In genomic region chr11:33554123-33554522, GRCm38 (mm10) we compare ENCODE assay signal across 10 mouse cellular contexts. TPM values are rescaled to one million over a fixed set of nuclear protein-coding genes. Genes with fewer than 3 reads are reported as not detected.
DNase-seq lines count a peak whose midpoint lies in the region; ATAC-seq and TF ChIP-seq lines count a peak whose summit lies in the region.
"Had no signal": no experiment of that assay in that cellular context is flagged by ENCODE, and none has a peak within 500 bp of the region (broad histone marks: within the 10 kb centered on the region; RNA-seq: fewer than 3 reads in every experiment).

No protein-coding gene starts in this region.

- TF ChIP-seq EP300 in liver, postnatal 0 days (IDR thresholded peaks at IDR 0.05; ENCODE audit: low read depth) = no peak

- H3K4me3 ChIP-seq in gastrocnemius, adult 2 months = no peak overlapping the region
- H3K4me3 ChIP-seq in liver, postnatal 0 days (ENCODE audit: low read depth, low read length) = no peak overlapping the region
- no peak overlapping the region for H3K4me3 ChIP-seq in liver, embryonic 11.5 days (ENCODE audit: low read depth, low read length)
- no peak overlapping the region for H3K4me3 ChIP-seq in limb, embryonic 10.5 days

- no peak for ATAC-seq in liver, postnatal 0 days
- ATAC-seq in liver, embryonic 11.5 days (replicated peaks; ENCODE audit: low FRiP score) = no peak

- no peaks in the 10 kb centered on the region for H3K9me3 ChIP-seq in liver, postnatal 0 days (ENCODE audit: low read length)
- no peaks in the 10 kb centered on the region for H3K9me3 ChIP-seq in liver, embryonic 11.5 days (ENCODE audit: control insufficient read depth, low read length)
- no peaks in the 10 kb centered on the region for H3K9me3 ChIP-seq in limb, embryonic 10.5 days (replicated peaks)

- peak; percentile 34; the same call in 1 of the 2 replicates for TF ChIP-seq CTCF in gastrocnemius, adult 2 months (IDR thresholded peaks at IDR 0.05)
- peak; percentile 58 for TF ChIP-seq CTCF in liver, postnatal 0 days (IDR thresholded peaks at IDR 0.05; ENCODE audit: low read depth)

- H3K27ac ChIP-seq in gastrocnemius, adult 2 months = no peak overlapping the region
- H3K27ac ChIP-seq in liver, postnatal 0 days (ENCODE audit: low read depth) = no peak overlapping the region
- H3K27ac ChIP-seq in liver, embryonic 11.5 days (ENCODE audit: low read depth, low read length) = no peak overlapping the region
- H3K27ac ChIP-seq in limb, embryonic 10.5 days = no peak overlapping the region

- no peaks in the 10 kb centered on the region for H3K27me3 ChIP-seq in liver, postnatal 0 days (ENCODE audit: insufficient read depth, low read length)
- no peaks in the 10 kb centered on the region for H3K27me3 ChIP-seq in liver, embryonic 11.5 days (replicated peaks; ENCODE audit: control insufficient read depth, insufficient read depth, low read length)
- H3K27me3 ChIP-seq in limb, embryonic 10.5 days (ENCODE audit: low read depth, poor library complexity, severe bottlenecking) = no peaks in the 10 kb centered on the region

- H3K36me3 ChIP-seq in liver, postnatal 0 days (replicated peaks; ENCODE audit: insufficient read depth, low read length) = no peaks in the 10 kb centered on the region
- H3K36me3 ChIP-seq in liver, embryonic 11.5 days (ENCODE audit: control insufficient read depth, insufficient read depth, low read length) = no peaks in the 10 kb centered on the region
- H3K36me3 ChIP-seq in limb, embryonic 10.5 days = no peaks in the 10 kb centered on the region

- WGBS in liver, postnatal 0 days (ENCODE audit: insufficient replicate concordance) = 69% methylated on average over 8 of the region's 8 CpGs
- 74% methylated on average over 8 of the region's 8 CpGs for WGBS in liver, embryonic 11.5 days
- WGBS in limb, embryonic 10.5 days = 82% methylated on average over 8 of the region's 8 CpGs

- no peaks in the 10 kb centered on the region for H3K4me1 ChIP-seq in liver, postnatal 0 days (ENCODE audit: insufficient read depth)
- no peaks in the 10 kb centered on the region for H3K4me1 ChIP-seq in liver, embryonic 11.5 days (replicated peaks; ENCODE audit: control insufficient read depth, insufficient read depth, low read length)
- H3K4me1 ChIP-seq in limb, embryonic 10.5 days = no peaks in the 10 kb centered on the region

- H3K9ac ChIP-seq in liver, postnatal 0 days (replicated peaks) = no peak overlapping the region
- no peak overlapping the region for H3K9ac ChIP-seq in liver, embryonic 11.5 days (ENCODE audit: low read depth, low read length)

- no peak overlapping the region for H3K4me2 ChIP-seq in liver, postnatal 0 days (ENCODE audit: low read depth, low read length)
- no peak overlapping the region for H3K4me2 ChIP-seq in liver, embryonic 11.5 days

- intact Hi-C loops in gastrocnemius, adult 2 months (cut with DNase I) = loop anchor here (10.0 kb wide), 1 partner anchor 379 kb away; no protein-coding TSS in a partner anchor
- intact Hi-C loops in gastrocnemius, postnatal 14 days (cut with DNase I; ENCODE audit: low total_unique reads) = no loop called here
- intact Hi-C loops in gastrocnemius, postnatal 36 days (cut with DNase I) = no loop called here

- no peak for DNase-seq in gastrocnemius, adult 2 months
- DNase-seq in gastrocnemius, postnatal 14 days = no peak
- DNase-seq in liver, postnatal 0 days = no peak
- no peak for DNase-seq in liver, embryonic 11.5 days (ENCODE audit: low spot score)
- DNase-seq in R1 (ENCODE audit: low read depth, low spot score) = peak; percentile 82
- DNase-seq in layer of hippocampus, adult 18-20 months (ENCODE audit: low spot score in 2 of 2) = peak; percentile 35 to 57
- no peak for DNase-seq in gastrocnemius, postnatal 36 days
- no peak for DNase-seq in limb, embryonic 10.5 days (ENCODE audit: low spot score)
- DNase-seq: spleen, adult 18-20 months had no signal

RNA-seq across cellular contexts. Expression of gene Gabrp, which starts 24.6 kb away (rescaled TPM):
- total RNA-seq in gastrocnemius, adult 2 months (2021) = not detected
- not detected for total RNA-seq in gastrocnemius, postnatal 14 days (2021)
- polyA plus RNA-seq in liver, postnatal 0 days (2015; fragmentation: Nextera tagmentation; extraction: Ambion mirVana) = 0.05 TPM in 1 of 2 replicates, not detected in the other
- polyA plus RNA-seq in liver, embryonic 11.5 days (2014; fragmentation: Nextera tagmentation; extraction: Ambion mirVana) = 0.83 and 1.5 TPM in 2 replicates
- not detected for total RNA-seq in layer of hippocampus, adult 18-20 months (2021)
- total RNA-seq in gastrocnemius, postnatal 36 days (2021) = not detected
- polyA plus RNA-seq in limb, embryonic 10.5 days (2016; fragmentation: Nextera tagmentation; extraction: Ambion mirVana) = 0.54 and 3.0 TPM in 2 replicates

RNA-seq across cellular contexts. Expression of gene Ranbp17, which starts 40.6 kb away (rescaled TPM):
- total RNA-seq in gastrocnemius, adult 2 months (2021) = under 1 TPM; 0.31 to 0.64 TPM
- 1 to 10 TPM; 1.0 to 1.7 TPM for total RNA-seq in gastrocnemius, postnatal 14 days (2021)
- 1.1 and 1.2 TPM in 2 replicates for polyA plus RNA-seq in liver, postnatal 0 days (2015; fragmentation: Nextera tagmentation; extraction: Ambion mirVana)
- polyA plus RNA-seq in liver, embryonic 11.5 days (2014; fragmentation: Nextera tagmentation; extraction: Ambion mirVana) = 8.5 and 9.9 TPM in 2 replicates
- 1 to 10 TPM; 8.9 to 9.6 TPM for total RNA-seq in layer of hippocampus, adult 18-20 months (2021)
- total RNA-seq in gastrocnemius, postnatal 36 days (2021) = under 1 TPM; 0.46 to 0.62 TPM
- 7.8 and 8.6 TPM in 2 replicates for polyA plus RNA-seq in limb, embryonic 10.5 days (2016; fragmentation: Nextera tagmentation; extraction: Ambion mirVana)

RNA-seq across cellular contexts. Expression of gene D130052B06Rik, which starts 45.0 kb away (rescaled TPM):
- total RNA-seq in gastrocnemius, adult 2 months (2021) = not detected
- not detected for total RNA-seq in gastrocnemius, postnatal 14 days (2021)
- polyA plus RNA-seq in liver, postnatal 0 days (2015; fragmentation: Nextera tagmentation; extraction: Ambion mirVana) = not detected in 2 replicates
- polyA plus RNA-seq in liver, embryonic 11.5 days (2014; fragmentation: Nextera tagmentation; extraction: Ambion mirVana) = not detected in 2 replicates
- not detected for total RNA-seq in layer of hippocampus, adult 18-20 months (2021)
- not detected for total RNA-seq in gastrocnemius, postnatal 36 days (2021)
- not detected in 2 replicates for polyA plus RNA-seq in limb, embryonic 10.5 days (2016; fragmentation: Nextera tagmentation; extraction: Ambion mirVana)
- polyA plus RNA-seq: forebrain, embryonic 11.5 days had no signal

Comparison
In these comparisons a context has a peak if more than half of its experiments do, and no peak if none do; other contexts are left out.
1. DNase-seq: peak in R1 (single experiment) and layer of hippocampus, adult 18-20 months (2 of 2); none in gastrocnemius, adult 2 months (single experiment), gastrocnemius, postnatal 14 days (single experiment), liver, postnatal 0 days (single experiment), liver, embryonic 11.5 days (single experiment), gastrocnemius, postnatal 36 days (0 of 2) and limb, embryonic 10.5 days (single experiment).